Mouse (Mus musculus) cerebellum, postnatal 14 days (tissue): ENCODE results near the gene Thrap3.

Experiments used
- DNase-seq, 2 experiments: peaks; one replicate each; pipeline ENCODE4 v3.0.0; 2021; ENCODE audit warnings: mixed read lengths in 2 of 2

Thrap3 gene

DNA sequence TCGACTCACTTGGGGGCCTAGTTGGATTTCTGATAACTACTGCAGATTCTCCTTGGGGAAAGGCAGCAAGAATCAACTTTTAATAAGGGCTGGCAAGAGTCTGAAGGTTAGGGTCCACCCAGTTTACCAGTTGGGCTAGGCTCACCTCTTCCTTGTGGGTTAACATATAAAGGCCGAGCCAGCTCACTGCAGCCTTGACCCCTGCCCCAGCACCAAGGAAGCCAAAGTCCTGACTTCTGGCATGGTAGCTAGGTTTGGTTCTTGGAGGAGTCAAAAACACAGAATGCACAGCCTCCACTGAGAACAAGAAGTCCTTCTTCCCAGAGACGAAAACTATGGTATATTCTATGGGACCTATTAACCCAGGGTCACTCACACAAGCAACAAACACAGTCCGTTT is 38.9 kb downstream of the Thrap3 start:
- DNase-seq, result no peak

DNA sequence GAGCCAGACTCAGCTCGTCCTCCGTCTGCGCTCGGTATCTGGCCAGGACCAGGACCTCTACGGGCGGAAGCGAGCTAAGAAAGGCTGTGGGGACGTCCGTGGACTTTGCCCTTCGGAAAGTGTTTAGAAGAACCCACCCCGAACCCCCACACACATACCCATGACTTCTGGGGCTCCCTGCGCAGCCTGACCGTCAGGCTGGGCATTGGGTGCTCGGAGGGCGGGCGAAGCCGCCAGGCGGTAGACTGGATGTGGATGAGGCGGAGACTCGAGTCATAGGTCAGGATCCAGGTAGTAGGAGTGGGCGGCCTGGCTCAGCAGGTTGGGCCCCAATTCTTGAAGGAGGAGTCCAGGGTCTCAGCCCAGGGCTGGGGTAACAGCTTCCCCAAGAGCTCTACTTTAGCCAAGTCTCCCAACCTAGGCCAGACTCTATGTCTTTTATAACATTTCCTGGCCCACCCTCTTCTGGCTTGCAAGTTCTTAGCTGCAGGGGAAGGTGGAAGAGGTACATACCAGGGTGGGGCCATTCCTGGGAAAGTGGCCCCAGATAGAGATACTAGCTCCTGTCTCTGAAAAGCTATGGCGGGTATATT is 39.4 kb downstream of the Thrap3 start, which contains the start of gene Sh3d21:
Gene Sh3d21, minus strand, starts transcription at position 425 of the 593 bp plus-strand sequence.
- peak; percentile 33 to 51 for DNase-seq

- DNase-seq, result peak; percentile 86 to 87
These were observed 40.0 kb downstream of the Thrap3 start for GRCm38 (mm10) chr4:126162544-126163066.

DNA sequence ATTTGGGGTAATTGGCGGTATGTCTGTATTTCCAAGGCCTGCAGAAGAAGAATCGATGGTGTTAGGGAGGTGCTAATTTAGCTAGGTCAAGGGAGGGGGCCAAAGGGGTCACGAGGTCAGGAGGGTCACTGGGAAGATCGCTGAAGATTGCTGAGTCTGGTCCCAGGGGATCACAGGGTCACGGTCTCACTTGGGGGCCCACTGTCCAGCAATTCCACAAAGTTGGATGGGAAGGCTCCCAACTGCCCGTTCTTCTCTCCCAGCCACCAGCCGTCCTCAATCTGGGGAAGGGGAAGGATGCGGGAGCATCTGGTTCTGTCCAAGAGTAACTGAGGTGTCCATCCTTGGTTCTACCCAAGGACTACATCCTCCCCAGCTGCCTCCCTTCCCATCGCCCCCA is 40.6 kb downstream of the Thrap3 start:
- DNase-seq, result peak in 1 of 2 experiments; percentile 22

- DNase-seq, result no peak
These were observed 41.1 kb downstream of the Thrap3 start for GRCm38 (mm10) chr4:126161456-126161855.

DNA sequence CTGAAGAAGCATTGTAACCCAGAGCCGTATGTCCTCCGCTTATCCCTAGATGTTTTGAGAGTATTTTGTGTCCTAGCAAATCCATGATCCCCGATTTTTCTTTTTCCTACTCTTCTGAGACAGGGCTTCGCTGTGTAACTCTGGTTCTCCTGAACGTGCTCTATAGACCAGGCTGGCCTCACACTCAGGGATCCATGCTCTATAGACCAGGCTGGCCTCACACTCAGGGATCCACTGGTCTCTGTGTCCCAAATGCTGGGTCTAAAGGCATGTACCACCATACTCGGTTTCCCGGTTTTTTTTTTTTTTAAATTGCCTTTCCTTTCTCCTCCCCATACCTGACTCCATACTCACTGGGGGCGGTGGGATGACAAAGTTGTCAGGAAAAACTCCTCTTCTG is 41.6 kb downstream of the Thrap3 start:
- no peak for DNase-seq

DNA sequence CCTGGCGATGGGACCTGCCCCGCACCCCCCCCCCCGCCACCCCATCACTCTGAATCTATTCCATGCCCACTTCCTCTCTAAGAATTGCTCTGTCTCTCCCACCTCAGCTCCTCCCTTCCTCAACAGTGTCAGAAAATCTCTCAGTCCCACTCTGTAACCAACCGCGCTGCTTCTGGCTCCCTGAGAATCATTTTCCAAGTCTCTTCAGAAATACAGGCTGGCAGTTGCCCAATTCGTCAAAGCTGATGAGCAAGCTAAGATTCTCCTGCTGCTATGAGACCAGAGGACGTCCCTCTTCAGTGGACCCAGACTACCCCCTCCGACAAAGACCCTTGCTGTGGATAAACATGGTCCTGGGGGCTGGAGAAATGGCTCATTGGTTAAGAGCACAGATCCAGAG is 43.1 kb downstream of the Thrap3 start:
- no peak for DNase-seq

DNA sequence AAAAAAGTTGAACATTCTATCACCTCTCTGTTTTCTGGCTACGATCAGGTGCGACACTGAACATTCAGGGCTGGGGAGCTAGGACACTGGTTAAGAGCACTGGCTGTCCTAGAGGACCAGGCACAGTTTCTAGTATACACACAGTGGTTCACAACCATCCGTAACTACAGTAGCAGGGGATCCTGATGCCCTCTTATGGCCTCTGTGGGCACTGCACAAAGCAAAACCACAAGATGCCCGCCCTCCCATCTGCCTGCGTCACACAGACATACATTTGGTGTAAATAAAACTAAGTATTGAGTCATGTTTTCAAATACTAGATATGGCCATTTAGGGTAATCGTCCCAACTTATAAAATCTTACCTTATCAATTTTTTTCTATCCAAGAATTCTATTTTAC is 45.0 kb downstream of the Thrap3 start:
- DNase-seq, result no peak

- DNase-seq, result peak; percentile 28 to 53
These were observed 45.9 kb downstream of the Thrap3 start for GRCm38 (mm10) chr4:126156617-126157016.

- no peak for DNase-seq
These were observed 46.7 kb downstream of the Thrap3 start for GRCm38 (mm10) chr4:126155869-126156268.

DNA sequence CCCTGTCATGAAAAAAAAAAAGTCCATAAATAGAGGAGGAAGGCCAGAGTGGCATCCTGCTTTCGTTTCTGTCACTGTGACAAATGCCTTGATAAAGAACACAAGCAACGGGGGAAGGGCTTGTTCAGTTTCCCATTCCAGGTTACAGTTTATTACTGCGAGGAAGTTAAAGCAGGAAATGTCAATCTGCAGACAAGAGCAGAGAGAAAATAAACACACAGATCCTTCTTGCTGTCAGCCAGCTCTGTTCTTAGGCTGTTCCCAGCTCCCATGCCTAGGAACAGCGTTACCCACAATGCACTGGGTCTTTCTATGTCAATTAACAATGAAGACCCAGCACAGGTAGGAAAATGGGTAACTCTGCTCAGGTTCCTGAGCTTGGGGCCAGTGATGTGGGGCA is 47.4 kb downstream of the Thrap3 start:
- DNase-seq, result no peak

DNA sequence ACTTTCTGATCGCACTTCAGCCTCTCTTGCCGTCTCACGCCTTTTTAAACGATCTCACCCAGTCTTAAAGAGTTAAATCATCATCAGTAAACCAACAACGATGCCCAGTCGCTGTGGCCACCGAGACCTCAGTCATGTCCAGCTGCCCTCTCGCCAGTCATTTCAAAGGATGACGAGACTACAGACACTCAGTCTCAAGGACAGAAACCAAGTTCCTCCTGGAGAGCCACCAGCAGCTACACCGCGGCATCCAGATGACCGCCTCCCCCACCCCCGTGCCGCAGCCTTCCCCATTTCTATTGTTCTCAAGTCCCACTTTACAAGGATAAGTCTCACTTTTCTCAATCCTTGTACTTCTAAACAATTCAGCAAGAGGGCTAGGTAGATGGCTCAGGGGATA is 49.7 kb downstream of the Thrap3 start:
- no peak for DNase-seq

- DNase-seq, result no peak
These were observed 50.7 kb downstream of the Thrap3 start for GRCm38 (mm10) chr4:126151701-126152440.

DNA sequence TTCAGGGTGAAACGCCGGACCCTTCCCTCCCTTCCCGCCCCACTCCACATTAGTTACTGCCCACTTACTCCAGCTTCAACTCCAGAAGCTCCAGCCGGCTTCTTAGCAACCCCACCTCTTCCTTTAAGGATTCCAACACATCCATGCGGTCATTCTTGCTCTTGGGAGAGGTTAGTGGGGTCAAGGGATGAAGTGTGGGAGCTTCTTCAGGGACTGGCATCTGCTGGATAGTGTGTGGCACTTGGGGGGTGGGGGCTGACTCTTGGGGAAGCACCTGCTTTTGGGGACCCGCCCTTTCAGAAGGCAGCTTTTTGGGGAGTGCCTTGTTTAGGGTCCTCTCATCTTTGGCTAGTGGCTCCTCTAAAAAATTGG is 51.6 kb downstream of the Thrap3 start:
- no peak for DNase-seq

DNA sequence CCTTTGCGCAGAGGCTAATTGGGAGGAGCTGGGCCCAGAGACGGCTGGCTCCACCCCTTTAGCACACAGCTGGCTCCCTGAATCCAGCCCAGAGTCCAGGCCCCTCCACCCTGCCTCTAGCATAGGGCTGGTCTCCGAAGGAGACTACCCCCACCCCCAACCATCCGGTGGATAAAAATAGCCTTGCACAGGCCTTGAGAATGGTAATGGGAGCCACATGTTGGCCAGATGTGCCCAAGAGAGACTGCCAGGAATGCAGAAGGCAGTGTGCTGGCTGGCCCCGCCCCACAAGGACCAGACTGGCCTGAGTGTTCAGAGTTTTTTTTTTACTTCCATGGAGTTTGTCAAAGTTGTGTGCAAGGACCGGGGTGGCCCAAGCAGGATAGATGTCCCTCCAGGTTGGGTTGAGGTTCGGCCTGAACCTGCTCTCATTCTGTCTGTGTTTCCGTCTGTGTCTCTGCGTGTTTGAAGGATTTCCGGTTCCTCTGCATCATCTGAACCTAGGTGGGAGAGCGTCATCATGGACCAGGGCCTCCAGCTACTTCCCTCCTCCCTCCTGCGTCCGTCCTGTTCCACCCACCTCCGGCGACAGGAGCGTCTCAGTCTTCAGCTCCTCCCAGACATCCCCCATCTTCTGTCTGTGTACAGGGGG is 52.1 kb downstream of the Thrap3 start:
- no peak for DNase-seq

- no peak for DNase-seq
These were observed 52.8 kb downstream of the Thrap3 start for GRCm38 (mm10) chr4:126149798-126150197.

DNA sequence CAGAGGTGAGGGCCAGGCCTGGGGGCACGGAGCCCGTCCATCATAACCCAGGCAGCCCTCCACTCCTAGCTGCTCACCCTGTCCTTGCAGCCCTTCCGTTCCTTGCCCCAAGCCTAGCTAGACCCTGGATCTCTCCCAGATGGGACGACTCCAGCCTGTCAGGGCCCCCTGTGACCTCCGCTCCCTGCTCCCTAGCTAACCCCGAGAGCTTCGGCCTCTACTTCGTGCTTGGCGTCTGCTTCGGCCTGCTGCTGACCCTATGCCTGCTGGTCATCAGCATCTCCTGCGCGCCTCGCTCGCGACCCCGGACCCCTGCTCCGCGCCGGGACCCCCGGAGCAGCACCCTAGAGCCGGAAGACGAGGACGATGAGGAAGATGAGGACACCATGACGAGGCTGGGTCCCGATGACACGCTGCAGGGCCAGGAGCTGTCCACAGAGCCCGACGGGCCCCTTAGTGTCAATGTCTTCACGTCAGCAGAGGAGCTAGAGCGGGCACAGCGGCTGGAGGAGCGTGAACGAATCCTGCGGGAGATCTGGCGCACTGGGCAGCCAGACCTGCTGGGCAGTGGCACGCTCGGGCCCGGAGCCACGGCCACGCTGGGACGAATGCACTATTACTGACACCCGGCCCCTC is 53.4 kb downstream of the Thrap3 start:
- DNase-seq, result no peak

DNA sequence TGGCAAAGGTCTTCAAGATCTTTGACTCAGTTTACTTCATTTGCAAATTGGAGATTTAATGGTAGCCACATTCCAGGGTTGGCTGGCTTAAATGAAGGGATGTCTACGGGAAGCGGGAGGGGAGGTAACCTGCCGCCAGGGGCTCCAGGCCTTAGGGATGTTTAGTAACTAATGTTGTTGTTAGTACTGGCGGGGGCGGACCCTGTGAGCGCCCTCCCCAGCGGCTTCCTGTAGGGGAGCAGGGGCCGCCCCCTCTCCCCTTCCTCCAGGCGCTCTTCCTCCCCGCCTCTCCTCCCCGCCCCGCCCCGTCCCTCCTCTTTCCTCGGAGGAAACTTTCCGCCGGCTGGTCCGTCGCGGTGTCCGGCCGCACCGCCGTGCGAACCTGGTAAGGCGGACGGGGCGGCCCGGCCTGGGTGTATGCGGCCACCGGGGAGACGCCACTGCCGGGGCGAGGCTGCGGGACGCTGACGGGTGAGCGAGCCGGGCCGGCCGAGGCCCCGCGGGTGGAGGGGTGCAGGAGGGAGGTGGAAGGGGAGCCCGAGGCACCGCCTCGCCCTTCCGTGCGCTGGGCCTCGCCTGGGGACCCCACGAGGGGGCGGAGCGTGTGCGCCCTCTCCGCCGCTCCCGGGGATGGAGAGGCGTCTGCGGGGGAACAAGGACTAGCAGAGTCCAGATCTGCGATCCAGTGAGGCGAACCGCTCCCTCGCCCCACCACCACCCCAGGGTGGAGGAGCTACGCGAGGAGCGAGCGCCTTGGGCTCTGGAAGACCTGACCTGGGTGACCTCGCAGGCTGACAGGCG is 54.2 kb downstream of the Thrap3 start:
- no peak for DNase-seq

GRCm38 (mm10) chr4:126147533-126148160 is 54.9 kb downstream of the Thrap3 start, which contains the start of gene Eva1b:
Gene Eva1b, plus strand, starts transcription at chr4:126147744.
- DNase-seq, result peak in 1 of 2 experiments; percentile 66

- no peak for DNase-seq
These were observed 55.5 kb downstream of the Thrap3 start for GRCm38 (mm10) chr4:126146974-126147532.

GRCm38 (mm10) chr4:126145396-126145795 is 57.2 kb downstream of the Thrap3 start:
- DNase-seq, result no peak

DNA sequence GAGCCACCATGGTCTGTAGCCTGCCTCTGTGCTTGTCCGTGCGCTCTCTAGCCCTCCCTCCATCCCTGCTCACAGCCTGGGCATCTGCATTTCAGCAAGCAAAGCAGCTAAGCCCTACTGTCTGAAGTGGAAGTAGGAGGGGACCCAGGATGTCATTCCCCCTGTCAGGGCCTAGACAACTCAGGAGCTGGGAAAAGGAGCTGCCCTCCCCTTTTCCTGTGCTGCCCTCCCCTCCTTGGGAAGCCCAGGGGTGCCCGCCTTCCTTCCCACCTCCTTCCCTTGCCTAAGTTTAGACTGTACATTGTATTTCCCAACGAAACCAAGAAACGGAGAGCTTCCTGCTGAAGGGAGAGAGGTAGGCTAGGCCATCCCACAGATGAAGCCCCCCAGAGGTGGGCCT is 61.5 kb downstream of the Thrap3 start:
- no peak for DNase-seq
